Mouse (Mus musculus) myocyte (in vitro differentiated cells): Measurements from ENCODE around the gene Fbxl18.

Experiments used
- E2F4 ChIP-seq: IDR thresholded peaks from one replicate; pipeline ENCODE4 v1.6.1; 2011; ENCODE audit warnings: mild to moderate bottlenecking, control low read depth, moderate library complexity; ENCODE audit not compliant: insufficient read depth
- MAX ChIP-seq: IDR thresholded peaks from one replicate; pipeline ENCODE4 v1.6.1; 2011; ENCODE audit warnings: low read depth, mild to moderate bottlenecking, control low read depth
- POLR2A ChIP-seq: IDR thresholded peaks from one replicate; pipeline ENCODE4 v1.6.1; 2011; ENCODE audit warnings: low read depth, mild to moderate bottlenecking, control low read depth, moderate library complexity; ENCODE audit not compliant: insufficient read length
- REST ChIP-seq: IDR thresholded peaks from one replicate; pipeline ENCODE4 v1.6.1; 2011; ENCODE audit warnings: mild to moderate bottlenecking, control low read depth, moderate library complexity; ENCODE audit not compliant: insufficient read depth, insufficient read length
- TCF12 ChIP-seq: IDR thresholded peaks from one replicate; pipeline ENCODE4 v1.6.1; 2011; ENCODE audit warnings: mild to moderate bottlenecking, control low read depth; ENCODE audit not compliant: poor library complexity, insufficient read depth, severe bottlenecking

DNA sequence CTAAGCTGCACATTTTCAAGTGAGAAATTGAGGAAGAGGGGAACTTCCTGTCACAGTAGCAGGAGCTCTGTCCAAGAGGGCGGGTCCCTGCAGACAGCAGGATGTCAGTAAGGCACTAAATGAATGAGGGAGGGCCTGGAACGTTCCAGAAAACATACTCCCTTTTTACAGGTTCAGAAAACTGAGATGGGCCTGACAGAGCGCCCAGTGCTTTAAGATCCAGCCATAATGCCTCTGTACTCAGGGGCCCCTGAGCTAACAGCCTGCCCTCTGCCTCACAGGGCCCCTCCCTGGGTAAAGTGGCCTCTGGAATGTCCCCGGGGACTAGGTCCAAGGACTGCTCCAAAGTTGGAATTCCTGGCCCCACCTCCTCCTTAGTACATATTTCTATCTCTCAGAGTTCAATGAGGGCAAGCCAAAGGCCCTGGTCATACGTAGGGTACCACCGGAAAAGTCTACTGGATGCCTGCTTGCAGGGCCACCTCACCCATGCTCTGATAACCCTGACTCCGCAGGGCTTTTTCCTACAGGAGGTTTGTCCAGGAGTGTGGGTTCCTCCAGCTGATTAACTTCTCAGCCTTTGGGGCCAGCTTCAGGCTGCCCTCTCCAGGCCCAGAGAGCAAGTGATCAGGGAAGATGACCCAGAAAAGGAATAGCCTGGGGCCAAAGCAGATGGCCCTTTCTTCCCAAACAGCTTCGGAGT is 14.5 kb upstream of the Fbxl18 start:
- TF ChIP-seq E2F4: no peak
- TF ChIP-seq TCF12: no peak
- no peak for TF ChIP-seq MAX
- peak; percentile 16 for TF ChIP-seq POLR2A
- TF ChIP-seq REST: no peak
